Mouse (Mus musculus) activated CD4-positive, CD25-positive, alpha-beta regulatory T cell, adult 4 months (primary cell): ENCODE measurements around the gene Myh7b. TPM values are rescaled to one million over a fixed set of nuclear protein-coding genes. Genes with fewer than 3 reads are reported as not detected.

Experiments
- polyA plus RNA-seq, 2 experiments: library from polyadenylated mRNA; unstranded; fragments of 100-300 nt; shearing (Covaris generic); gene quantifications; one replicate each; pipeline ENCODE4 v1.2.1; 2017

The Myh7b gene
- polyA plus RNA-seq, 2 experiments from 2014 or later, result not detected

Other genes with a start within 250 kb of the Myh7b start
- gene Trp53inp2, start 230.2 kb upstream of the Myh7b start, polyA plus RNA-seq, result 1 to 10 TPM in 1 of 2 experiments, under 1 TPM in 1; 0.78 to 1.7 TPM
- gene Ncoa6, start 137.3 kb upstream of the Myh7b start, polyA plus RNA-seq, result 10 to 100 TPM; 13.0 to 13.8 TPM
- gene Acss2, start 93.3 kb upstream of the Myh7b start, polyA plus RNA-seq, result 10 to 100 TPM; 13.9 to 16.4 TPM
- gene Ggt7, start 93.0 kb upstream of the Myh7b start, polyA plus RNA-seq, result 1 to 10 TPM; 4.6 to 8.2 TPM
- gene Gss, start 18.4 kb upstream of the Myh7b start, polyA plus RNA-seq, result 10 to 100 TPM; 13.8 to 15.7 TPM
- gene Trpc4ap, start 81.2 kb downstream of the Myh7b start, polyA plus RNA-seq, result 10 to 100 TPM; 55.4 to 66.2 TPM
- gene Edem2, start 118.3 kb downstream of the Myh7b start, polyA plus RNA-seq, result 10 to 100 TPM; 39.9 to 45.0 TPM
- gene Gm17581, start 124.7 kb downstream of the Myh7b start, polyA plus RNA-seq, result not detected
- gene Procr, start 139.9 kb downstream of the Myh7b start, polyA plus RNA-seq, result not detected
- gene Mmp24, start 164.1 kb downstream of the Myh7b start, polyA plus RNA-seq, result under 1 TPM in 1 of 2 experiments, not detected in 1; 0.11 TPM
- 10 to 100 TPM; 14.5 to 18.7 TPM for gene BC029722, start 208.2 kb downstream of the Myh7b start, polyA plus RNA-seq
- gene Eif6, start 215.7 kb downstream of the Myh7b start, polyA plus RNA-seq, result 10 to 100 TPM; 73.4 to 81.2 TPM
- not detected for gene Fam83c, start 223.6 kb downstream of the Myh7b start, polyA plus RNA-seq